Mouse (Mus musculus): ENCODE data around the gene Zmynd8.

Zmynd8 gene

DNA sequence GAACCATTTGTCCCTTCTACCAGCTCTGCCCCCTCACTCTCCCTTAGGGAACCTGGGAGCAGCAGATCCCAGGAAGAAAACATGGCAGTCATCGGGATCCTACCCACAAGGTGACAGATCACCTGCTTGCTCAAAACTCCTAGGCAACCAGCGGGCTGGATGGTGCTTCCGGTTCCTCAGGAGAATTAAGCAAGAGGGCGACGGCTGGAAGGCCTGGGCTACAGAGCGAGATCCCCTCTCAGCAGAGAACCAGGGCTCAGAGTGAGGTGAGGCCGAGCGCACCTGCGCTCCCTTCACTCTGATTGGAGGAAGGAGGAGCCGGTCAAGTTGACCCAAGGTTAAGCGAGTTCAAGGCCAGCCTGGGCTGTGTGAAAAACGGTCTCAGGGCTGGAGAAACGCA, 2.6 kb downstream of the Zmynd8 start:
- DNase-seq, result no peak

DNA sequence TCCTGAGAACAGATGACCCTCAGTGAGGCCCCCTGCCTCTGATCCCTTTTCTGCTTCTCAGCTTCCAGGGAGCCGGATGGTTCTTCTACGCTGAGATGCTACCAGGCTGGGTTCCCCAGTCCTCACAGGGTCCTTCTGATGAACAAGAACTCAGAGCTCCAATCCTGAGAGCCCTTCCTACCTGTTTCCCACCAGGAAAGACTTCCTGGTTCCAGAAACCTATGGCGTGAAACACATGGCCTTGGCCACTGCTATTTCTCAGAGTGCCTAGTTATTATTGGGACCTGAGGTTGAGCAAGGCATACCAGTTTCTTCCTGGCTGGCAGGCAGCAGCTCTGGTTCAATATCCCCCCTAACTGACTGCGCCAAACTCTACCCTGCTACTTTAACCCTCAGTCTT, 3.1 kb downstream of the Zmynd8 start:
- no peak for DNase-seq

DNA sequence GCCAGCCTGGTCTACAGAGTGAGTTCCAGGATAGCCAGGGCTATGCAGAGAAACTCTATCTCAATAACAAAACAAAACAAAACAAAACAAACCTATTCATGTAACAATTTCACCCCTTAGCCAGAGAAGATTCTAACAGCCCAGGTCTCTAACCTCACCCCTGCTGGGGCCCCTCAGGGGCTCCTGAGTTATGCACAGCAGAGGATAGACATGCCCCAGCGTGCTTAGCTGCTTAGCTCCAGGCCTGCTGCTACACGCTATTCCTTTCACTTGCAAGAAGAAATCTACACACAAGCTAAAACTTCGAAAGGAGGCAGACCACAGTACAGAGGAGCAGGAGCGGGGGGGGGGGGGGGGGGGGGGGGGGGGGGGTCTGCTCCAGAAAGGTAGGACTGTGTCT, 4.3 kb downstream of the Zmynd8 start:
- DNase-seq, result peak; percentile 53

DNA sequence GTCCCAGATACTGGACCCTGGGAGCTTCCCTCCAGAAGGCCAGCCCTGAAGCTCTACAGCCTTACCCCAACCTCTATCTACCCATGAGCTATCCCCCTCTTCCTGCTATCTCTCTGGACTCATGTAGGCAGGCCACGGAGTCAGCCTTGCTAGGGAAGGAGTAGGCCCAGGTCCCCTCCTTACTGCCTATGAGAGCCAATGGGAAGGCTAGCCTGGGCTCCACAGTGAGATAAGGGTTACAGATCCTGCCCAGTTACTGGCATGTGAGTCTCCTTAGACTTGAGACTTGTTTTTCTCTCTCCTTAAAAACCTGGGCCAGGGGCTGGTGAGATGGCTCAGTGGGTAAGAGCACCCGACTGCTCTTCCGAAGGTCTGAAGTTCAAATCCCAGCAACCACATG, 5.6 kb downstream of the Zmynd8 start:
- DNase-seq, result no peak

DNA sequence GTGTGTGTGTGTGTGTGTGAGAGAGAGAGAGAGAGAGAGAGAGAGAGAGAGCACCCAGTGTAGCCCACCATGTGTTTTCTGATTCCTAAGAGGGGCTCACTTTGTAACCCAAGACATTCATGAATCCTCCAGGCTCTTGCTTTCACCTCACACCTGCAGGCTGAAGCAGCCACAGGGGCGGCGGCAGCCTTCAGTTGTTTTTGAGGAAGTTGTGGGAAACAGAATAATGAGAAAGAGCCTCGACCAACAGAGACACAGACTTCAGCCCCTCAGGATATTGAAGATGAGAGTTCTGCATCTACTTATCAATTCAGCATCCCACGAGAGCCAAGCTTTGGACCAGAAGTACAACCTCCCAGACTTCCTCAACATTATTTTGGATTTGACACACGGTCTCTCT, 6.2 kb downstream of the Zmynd8 start:
- DNase-seq, result no peak

DNA sequence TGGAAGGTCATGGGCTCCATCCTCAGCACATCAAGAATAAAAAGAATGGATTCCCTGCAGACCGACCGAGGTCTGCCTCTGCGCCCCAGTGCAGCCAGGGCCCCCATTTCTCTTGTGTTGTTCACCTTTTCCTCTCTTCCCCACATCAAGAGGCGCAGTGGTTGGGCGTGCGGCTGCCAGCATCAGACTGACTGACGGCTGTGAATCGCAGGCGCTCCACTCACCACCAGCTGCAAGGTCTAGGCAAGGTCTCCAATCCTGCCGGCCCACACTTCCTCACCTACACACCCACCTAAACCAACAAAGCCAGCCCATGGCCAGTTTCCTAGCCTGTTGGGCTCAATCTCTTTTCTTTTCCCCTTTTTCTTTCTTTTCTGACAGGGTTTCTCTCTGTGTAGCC, 8.4 kb downstream of the Zmynd8 start:
- DNase-seq, result no peak

DNA sequence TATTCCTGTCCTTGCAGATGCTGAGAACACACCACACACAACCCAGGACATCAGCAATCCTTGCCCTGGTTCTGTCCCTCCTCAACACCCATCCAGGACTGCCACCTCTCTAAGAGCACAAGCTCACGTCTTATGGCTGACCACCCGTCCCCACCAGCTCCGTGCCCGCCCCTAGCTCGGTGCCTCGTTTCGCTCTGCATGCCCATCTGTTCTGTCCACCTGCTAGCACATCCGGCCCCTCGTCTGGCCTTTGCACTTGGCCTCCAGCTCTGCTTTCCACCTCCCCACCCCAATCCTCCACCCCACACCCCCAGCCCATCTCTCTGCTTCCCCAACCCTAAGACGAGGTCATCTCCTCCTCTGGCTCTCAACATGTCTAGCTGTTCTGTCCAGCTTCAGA, 8.9 kb downstream of the Zmynd8 start:
- no peak for DNase-seq

DNA sequence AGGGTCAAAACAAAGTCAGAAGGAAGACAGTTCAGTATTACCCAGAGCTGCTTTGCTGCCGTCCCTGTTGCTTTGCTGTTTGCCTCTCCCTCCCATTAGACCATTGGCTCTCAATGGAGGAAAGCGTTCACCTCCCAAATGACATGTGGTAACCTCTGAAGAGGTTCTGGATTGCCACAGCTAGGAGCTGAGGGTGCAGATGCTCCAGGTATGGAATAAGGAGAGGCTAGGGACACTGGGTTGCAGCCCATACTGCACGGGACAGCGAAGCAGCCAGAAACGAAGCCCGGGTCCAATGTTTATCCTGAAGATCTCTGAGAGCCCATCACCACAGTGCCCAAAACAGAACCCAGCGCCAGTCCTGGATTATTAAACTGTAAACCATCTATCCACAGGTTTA, 9.6 kb downstream of the Zmynd8 start:
- DNase-seq, result no peak

DNA sequence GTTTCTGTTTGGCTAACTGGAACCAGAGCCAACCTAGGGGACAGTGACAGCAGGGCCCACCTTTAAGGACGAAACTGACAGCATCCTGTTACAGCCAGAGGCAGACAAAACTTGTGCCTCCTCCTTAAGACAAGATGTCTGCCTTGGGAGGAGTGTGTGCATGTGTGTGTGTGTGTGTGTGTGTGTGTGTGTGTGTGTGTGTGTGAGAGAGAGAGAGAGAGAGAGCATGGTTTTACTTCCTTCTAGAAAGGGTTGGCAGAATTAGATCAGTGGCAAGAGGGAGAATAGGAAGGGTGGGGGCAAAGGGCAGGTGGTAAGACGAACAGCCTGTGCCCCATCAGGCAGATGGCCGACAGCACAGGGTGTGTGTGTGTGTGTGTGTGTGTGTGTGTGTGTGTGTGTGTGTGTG, 10.0 kb downstream of the Zmynd8 start:
- DNase-seq, result no peak

DNA sequence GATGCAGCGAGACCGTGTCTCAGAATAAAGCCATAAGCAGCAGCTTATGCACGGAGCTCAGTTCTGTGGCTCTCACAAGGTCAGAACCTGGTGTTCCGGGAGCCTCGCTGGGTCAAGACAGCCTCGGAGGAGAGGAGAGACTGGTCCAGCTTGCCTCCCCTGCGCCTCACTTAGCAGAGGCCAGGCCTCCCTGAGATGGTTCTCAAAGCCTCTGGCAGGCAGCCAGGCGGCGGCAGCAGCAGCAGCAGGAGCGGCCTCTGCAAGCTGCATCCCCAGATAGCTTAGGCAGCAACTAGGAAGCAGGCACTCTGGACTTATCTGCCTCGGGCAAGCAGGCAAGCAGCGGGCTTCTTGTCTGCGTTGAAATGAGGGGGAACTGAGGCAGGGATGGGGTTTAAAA, 10.4 kb downstream of the Zmynd8 start:
- DNase-seq, result peak; percentile 88

DNA sequence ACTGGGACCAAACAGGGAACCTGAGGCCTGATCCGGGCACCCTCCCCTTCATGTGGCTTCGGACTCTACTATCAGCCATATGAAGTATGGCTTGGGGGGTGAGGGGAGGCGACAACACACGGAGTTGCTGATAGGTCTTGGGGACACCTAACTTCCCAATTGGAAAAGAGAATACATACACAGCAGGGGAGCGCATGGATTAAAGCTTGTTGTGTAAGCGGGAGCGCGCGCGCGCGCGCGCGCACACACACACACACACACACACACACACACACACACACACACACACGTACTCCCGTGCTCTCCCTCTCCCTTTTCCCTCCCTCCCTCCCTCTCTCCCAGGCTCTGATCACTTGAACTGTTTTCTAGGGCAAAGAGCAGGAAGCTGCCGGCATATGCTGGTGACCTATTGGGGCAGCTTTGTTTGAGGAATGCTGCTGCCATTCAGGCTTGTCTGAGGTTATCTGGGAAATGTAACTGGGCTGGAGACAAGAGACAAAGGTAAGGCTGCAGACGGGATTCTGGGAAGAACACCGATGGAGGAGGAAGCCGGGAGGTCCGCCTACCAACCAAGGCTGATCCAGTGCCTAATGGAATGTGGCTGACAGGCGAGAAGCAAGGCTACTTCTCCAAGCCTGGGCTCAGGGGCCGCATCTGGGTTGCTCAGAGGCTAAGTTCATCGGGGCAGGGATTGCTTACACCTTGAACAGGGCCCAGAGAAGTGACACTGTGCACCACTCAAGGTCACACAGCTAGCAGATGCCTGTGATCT, 11.8 kb downstream of the Zmynd8 start:
- peak; percentile 77 for DNase-seq

DNA sequence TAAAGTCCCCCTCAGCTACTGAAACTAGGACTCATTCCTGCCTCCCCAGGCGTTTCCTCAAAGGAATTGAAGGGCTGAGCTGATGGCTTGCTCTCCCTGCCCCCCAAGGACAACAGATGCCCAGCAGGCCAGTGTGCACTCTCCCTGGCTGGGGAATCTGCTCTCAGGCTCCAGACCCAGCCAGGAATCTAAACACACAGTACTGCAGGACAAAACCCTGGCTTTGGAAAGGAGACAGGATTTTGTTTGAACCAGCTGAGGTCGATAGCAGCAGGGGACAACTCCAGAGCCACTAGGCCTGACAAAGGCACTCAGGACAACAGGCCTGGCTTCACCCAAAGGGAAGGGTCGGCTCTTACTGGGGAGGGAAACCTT, 12.3 kb downstream of the Zmynd8 start:
- DNase-seq, result peak; percentile 74

DNA sequence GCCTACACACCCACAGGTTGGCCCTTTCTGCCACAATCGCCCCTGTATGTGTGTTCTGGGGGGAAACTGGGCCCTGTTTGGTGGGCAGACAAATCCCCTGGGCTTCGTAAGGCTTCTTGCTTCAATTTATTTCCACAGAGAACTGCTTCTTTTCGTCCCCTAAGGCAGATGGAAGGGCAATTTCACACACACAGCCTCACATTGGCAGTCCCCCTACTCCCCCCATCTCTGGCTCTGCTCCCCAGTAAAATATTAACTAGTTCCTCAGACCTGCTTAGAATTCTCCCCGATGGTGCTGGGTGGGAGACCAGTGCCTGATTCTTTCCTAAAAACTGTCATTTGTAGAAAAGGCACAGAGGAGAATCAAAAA, 12.9 kb downstream of the Zmynd8 start:
- DNase-seq, result no peak

DNA sequence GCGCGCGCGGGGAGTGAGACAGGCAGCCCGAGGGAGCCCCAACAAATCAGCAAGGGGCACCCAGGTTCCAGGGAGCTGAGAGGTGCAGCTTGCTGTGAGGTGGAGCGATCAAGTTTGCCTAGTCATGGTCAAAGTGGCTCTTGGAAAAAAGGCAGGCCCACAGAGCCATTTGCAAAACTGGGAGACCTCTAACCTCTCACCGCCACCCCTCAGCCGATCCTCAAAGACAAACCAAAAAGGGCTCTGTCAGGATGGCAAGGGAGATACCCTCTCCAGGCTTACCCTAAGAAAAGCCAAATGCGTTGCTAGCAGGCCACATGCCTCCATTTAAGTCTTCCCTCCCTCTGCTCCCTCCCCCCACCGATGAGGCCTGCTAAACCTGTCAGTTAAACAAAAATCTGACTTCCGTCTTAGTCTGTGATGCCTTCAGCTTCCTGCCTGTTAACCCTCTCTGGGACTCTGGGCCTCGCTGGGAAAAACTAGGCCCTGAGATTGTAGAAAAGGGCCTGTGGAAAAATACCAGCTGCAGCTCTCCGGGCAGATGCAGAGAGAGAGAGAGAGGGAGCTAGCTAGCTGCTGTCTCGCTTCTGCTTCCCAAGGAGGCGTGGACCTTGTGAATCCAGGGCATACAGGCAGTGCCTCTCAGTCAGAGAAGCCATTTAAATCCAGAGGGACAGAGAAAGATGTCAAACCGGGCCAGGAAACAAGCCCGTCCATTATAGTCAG, 13.4 kb downstream of the Zmynd8 start:
- DNase-seq, result peak; percentile 80

DNA sequence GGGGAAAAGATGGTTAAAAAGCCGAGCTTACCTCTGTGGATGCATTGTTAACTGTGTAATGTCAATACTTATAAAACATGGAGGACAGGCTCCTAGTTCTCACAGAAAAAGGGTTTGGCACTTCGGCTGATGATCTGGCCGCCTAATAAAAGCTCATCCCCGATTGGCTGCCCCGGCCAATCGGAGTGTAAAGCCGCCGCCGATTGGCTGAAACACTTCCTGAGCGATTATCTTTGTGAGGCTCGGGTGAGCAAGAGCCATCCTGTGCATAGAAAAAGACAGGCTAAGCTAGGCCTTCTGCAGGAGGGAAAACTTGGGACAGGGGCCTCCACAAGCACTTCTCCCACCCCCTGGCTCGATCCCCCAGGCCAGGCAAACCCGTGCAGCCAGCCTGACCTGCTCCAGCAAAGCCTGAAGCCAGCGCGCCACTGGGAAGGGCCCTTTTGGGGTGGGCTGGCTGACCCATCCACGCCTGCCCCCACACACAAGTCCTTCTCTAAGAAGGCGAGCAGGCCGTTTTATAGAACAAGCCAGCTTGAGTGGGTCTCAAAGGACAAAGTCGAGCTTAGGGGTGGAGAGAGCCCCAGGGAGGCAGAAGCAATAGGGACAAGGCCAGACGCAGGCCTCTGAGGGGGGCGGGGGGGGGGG, 14.1 kb downstream of the Zmynd8 start:
- peak; percentile 94 for DNase-seq

DNA sequence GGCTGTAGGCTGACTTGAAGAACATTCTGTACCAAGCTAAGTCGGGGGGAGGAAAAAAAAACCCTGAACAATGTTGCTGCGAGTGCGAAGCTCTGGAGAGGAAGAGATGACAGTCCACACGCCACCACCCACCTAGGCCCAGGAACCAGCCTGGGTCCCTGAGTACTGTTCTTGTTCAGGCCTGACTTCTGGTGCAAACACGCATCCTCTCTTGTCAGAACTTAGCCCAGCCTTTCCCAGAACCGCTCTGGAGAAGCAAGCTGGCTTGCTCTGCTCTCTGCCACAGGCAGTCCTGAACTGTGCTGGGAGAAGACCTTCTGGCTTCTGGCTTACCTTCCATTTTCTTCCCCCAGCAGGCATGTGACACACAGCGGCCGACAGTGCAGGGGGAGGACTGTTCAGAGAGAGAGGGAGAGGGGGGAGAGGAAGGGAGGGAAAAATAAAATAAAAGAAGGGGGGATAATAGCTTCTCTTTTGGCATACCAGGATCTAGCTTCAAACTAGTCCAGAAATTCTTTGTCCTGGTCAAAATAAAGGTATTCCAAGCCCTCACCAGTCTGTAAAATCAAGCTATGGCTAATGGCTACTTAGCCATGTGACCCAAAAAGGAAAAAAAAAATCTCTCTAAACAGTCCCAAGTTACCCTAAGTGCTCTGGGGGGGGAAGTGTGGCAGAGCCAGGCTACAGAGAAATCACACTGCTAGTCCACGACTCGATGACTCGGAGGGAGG, 14.8 kb downstream of the Zmynd8 start:
- DNase-seq, result peak; percentile 48

DNA sequence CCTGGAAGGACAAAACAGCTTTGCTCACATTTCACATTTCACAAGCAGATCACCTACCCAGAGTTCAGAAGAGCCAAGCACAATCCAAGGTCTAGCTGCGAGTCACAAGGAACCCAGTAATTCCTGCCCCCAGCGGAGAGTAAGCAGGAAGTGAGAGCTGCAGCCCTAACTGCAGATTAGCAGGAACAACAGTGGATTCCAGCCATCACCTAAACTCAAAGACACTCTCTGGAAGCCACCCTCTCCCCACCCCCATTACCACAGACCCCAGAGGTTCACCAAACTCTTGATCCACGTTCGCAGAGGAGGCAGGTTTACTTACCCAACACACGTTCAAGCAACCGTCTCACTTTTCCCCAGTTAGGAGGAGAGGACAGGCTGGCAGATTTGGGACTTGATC, 15.8 kb downstream of the Zmynd8 start:
- DNase-seq, result peak; percentile 44

DNA sequence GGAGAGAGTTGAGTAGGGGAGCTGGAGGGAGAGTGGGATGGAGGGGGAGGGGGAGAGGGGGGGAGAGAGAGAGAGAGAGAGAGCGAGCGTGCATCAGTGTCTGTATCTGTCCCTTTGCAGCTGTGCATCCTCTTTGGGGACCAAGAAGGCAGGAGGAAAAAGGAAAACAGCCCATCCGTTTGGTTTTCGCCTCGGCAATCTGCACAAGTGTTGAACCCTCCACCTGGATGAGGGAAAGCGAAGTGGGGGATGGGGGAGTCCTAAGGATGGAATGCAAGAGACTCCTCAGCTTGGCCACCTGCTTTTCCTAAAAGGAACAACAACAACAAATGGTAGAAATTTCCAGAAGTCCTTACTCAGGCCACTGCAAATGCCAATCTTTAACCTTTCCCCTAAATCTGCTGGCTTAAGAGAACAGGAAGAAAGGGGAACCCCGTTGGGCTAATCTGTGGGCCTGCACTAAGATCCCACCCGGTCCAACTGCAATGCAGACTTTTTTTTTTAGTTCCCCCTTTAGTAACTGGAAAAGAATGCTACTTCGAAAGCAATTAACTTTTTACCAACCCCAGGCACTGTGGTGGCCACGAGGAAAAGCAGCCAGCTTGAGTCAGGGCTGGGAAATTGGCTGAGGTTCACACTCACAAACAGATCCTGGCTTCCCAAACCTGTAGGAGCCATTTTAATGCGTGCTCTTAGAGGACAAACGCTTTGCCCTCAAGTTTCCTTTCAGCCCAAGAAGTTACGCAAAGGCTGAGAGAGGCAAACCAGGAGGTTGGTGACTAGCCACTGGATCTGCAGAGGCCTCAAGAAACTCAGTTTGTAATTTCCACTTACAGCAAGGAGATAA, 17.0 kb downstream of the Zmynd8 start:
- peak; percentile 65 for DNase-seq

DNA sequence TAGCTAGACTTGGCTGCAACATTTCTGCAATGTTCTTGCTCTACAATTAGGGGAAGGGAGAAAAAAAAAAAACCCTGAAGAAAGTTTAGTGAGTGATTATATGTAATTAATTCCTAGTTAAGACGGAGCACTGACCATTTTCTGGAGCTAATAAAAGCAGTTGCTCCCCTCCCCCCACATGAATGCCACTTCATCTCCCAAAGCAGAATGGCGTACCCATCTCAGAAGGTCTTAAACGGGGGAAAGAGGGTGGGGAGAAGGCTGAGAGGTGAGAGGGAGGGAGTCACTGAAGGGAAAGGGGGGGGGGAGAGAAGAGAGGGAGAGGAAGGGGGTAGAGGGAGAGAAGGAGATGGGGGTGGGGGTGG, 17.6 kb downstream of the Zmynd8 start:
- peak; percentile 74 for DNase-seq

DNA sequence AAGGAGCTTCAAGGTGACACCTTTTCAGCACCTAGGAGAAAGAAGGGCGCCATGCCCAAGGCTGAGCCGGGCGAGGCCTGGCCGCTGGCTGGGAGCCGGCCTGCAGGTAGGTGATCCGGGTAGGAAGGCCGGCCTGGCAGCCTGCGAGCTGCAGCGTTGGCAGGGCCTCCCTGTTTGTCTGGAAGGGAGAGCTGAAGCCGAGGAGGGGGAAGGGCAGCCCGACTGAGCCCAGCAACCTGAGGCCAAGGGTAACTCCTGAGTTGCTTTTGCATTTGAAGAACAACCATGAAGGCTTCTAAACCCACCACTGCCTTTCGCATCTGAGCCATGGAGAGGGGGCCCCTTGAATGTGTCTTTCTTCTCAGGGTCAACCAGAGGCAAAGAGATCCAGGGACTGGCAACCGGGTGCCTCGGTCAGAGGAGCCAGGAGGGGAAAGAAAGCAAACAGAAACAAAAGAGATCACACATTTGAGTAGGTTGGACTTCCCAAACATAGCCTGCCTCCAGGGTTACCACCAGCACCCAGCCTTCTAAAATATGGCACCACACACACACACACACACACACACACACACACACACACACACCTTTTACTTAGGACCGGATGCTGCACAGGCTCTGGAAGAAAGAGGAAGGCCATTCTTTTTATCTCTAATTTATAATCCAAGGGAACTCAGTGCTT, 18.2 kb downstream of the Zmynd8 start:
- DNase-seq, result peak; percentile 69

DNA sequence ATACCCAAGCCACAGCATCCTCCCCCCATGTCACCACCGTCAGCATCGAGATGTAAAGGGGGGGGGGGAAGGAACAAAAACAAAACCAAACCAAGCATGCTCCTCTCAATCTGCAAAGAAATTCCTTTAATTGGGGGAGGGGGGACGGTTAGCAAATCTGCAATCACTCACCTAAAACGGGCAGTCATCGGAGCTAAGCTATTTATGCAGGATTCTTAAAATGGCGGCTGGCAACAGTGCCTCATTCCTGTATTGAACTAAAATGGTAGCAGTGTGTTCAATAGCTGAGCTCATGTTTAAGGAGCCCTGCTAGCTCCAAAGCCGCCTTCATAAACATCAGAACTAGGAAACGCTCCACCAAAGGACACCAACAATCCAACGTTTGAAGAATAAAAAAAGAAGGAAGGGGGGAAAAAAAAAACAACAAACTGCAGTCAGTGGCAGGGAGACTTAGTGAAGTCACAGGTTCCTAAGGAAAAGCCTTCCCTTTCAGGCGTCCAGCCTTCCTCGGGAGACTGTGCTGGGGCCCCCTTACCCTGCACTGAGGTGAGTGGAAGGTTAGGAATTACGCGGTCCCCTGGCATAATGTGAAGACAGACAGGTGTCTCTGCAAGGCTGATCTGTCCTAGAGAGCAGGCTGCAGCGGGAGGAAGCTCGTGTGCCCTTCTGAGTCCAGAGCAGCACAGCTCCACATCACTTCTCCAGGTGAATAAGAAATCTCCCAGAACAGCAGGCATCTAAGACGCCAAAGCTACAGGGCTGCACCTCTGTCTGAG, 19.2 kb downstream of the Zmynd8 start:
- DNase-seq, result peak; percentile 79

All from embryo, embryonic 11 days (tissue).